Comparison of ENCODE assay signal across 9 mouse cellular contexts in genomic region chr15:62953215-62953941, GRCm38 (mm10).
DNase-seq lines count a peak whose midpoint lies in the region; ATAC-seq and TF ChIP-seq lines count a peak whose summit lies in the region.
"Had no signal": no experiment of that assay in that cellular context is flagged by ENCODE, and none has a peak within 500 bp of the region (broad histone marks: within the 10 kb centered on the region; RNA-seq: fewer than 3 reads in every experiment).

No protein-coding gene starts in this region.

- H3K9me3 ChIP-seq in midbrain, embryonic 15.5 days = no peaks in the 10 kb centered on the region
- no peaks in the 10 kb centered on the region for H3K9me3 ChIP-seq in midbrain, embryonic 16.5 days (replicated peaks; ENCODE audit: control insufficient read depth, low read length, poor library complexity, severe bottlenecking)

- peak; percentile 14 for DNase-seq in heart, postnatal 4 days
- no peak for DNase-seq in heart, postnatal 14 days
- peak; percentile 9 to 52 for DNase-seq in left cerebral cortex, adult 9 months (ENCODE audit: low spot score in 2 of 2)
- peak; percentile 81 for DNase-seq in telencephalon, adult 2 months (ENCODE audit: low read depth, low spot score)
- DNase-seq in cerebellum, adult 9-11 months = no peak
- no peak for DNase-seq in thymus, adult 2 months
- DNase-seq: thymus, postnatal 4 days had no signal

- no peaks in the 10 kb centered on the region for H3K27me3 ChIP-seq in midbrain, embryonic 15.5 days (replicated peaks)
- H3K27me3 ChIP-seq in midbrain, embryonic 16.5 days (ENCODE audit: control insufficient read depth, insufficient read depth, low read depth, low read length) = no peaks in the 10 kb centered on the region
- no peaks in the 10 kb centered on the region for H3K27me3 ChIP-seq in thymus, adult 2 months (ENCODE audit: control insufficient read depth, insufficient read depth, low read length)

- intact Hi-C loops in heart, postnatal 14 days (cut with DNase I) = no loop called here

- no peak overlapping the region for H3K4me2 ChIP-seq in midbrain, embryonic 15.5 days
- no peak overlapping the region for H3K4me2 ChIP-seq in midbrain, embryonic 16.5 days (ENCODE audit: low read length)

- H3K9ac ChIP-seq in midbrain, embryonic 15.5 days = no peak overlapping the region
- H3K9ac ChIP-seq in midbrain, embryonic 16.5 days (ENCODE audit: low read depth, low read length) = no peak overlapping the region

- no peak overlapping the region for H3K27ac ChIP-seq in midbrain, embryonic 15.5 days
- H3K27ac ChIP-seq in midbrain, embryonic 16.5 days (ENCODE audit: low read length) = no peak overlapping the region
- H3K27ac ChIP-seq in thymus, adult 2 months (ENCODE audit: control insufficient read depth, insufficient read depth, low read length) = no peak overlapping the region

- 0 out of 2 replicates have a peak, but pooled peaks have one; percentile 54 for ATAC-seq in midbrain, embryonic 15.5 days (replicated peaks)
- ATAC-seq in midbrain, embryonic 16.5 days = no peak

- no peak for TF ChIP-seq CTCF in thymus, adult 2 months (IDR thresholded peaks at IDR 0.05; ENCODE audit: borderline replicate concordance, control insufficient read depth, extremely low read depth, insufficient read depth, low read length, poor library complexity)

- 62% methylated on average over 6 of the region's 6 CpGs for WGBS in midbrain, embryonic 15.5 days
- 58% methylated on average over 6 of the region's 6 CpGs for WGBS in midbrain, embryonic 16.5 days
- 87% methylated on average over 6 of the region's 6 CpGs for WGBS in thymus, adult 2 months

- TF ChIP-seq POLR2A in thymus, adult 2 months (IDR thresholded peaks at IDR 0.05; ENCODE audit: control insufficient read depth, extremely low read depth, insufficient read depth, low read length, poor library complexity) = no peak

- H3K4me1 ChIP-seq in midbrain, embryonic 15.5 days = peaks cover 5% of the 10 kb centered on the region
- peaks cover 6% of the 10 kb centered on the region; the same call in 1 of the 2 replicates for H3K4me1 ChIP-seq in midbrain, embryonic 16.5 days (ENCODE audit: control insufficient read depth, insufficient read depth, low read length)
- H3K4me1 ChIP-seq in thymus, adult 2 months (replicated peaks; ENCODE audit: control insufficient read depth, insufficient read depth, low read length) = no peaks in the 10 kb centered on the region

- H3K36me3 ChIP-seq in midbrain, embryonic 15.5 days (replicated peaks) = no peaks in the 10 kb centered on the region
- no peaks in the 10 kb centered on the region for H3K36me3 ChIP-seq in midbrain, embryonic 16.5 days (ENCODE audit: control insufficient read depth, insufficient read depth, low read length)
- H3K36me3 ChIP-seq in thymus, adult 2 months (ENCODE audit: control insufficient read depth, insufficient read depth, low read length) = no peaks in the 10 kb centered on the region

- H3K4me3 ChIP-seq in midbrain, embryonic 15.5 days = no peak overlapping the region
- no peak overlapping the region for H3K4me3 ChIP-seq in midbrain, embryonic 16.5 days (ENCODE audit: low read depth, low read length)
- no peak overlapping the region for H3K4me3 ChIP-seq in thymus, adult 2 months (ENCODE audit: control insufficient read depth, insufficient read depth, low read length)

Comparison
In these comparisons a context has a peak if more than half of its experiments do, and no peak if none do; other contexts are left out.
1. DNase-seq: peak in heart, postnatal 4 days (single experiment), left cerebral cortex, adult 9 months (2 of 2) and telencephalon, adult 2 months (single experiment); none in heart, postnatal 14 days (0 of 2), cerebellum, adult 9-11 months (single experiment) and thymus, adult 2 months (single experiment).